Mouse (Mus musculus) forebrain, embryonic 11.5 days (tissue): ENCODE results near the gene Nfatc2ip. TPM values are rescaled to one million over a fixed set of nuclear protein-coding genes. Genes with fewer than 3 reads are reported as not detected.
"Not testable (repeated sequence)": the region's sequence is repeated elsewhere in the genome, so short reads cannot be mapped to it uniquely, and the experiment has no call there.

Source experiments
- ATAC-seq: fragments of 200-750 bp; cut with Nextera tagmentation; replicated peaks from 2 replicates; pipeline ENCODE4 v1.8.0; 2017; ENCODE audit warnings: moderate TSS enrichment; ENCODE audit not compliant: low FRiP score
- DNase-seq: peaks from one replicate; pipeline ENCODE4 v3.0.0-alpha.2; 2017; ENCODE audit warnings: low spot score
- H3K27ac ChIP-seq: fragments of 300-500 bp; sonication (generic); 2 replicates; pipeline ENCODE4 v1.5.1; 2014; ENCODE audit warnings: low read depth, low read length
- H3K27me3 ChIP-seq: fragments of 300-500 bp; sonication (generic); 2 replicates; pipeline ENCODE4 v1.6.1; 2014; ENCODE audit warnings: mild to moderate bottlenecking, low read length, mixed read lengths; ENCODE audit not compliant: control insufficient read depth, insufficient read depth
- H3K36me3 ChIP-seq: fragments of 300-500 bp; sonication (generic); 2 replicates; pipeline ENCODE4 v1.6.1; 2014; ENCODE audit warnings: mild to moderate bottlenecking, low read length, moderate library complexity, mixed read lengths; ENCODE audit not compliant: control insufficient read depth, insufficient read depth
- H3K4me1 ChIP-seq: fragments of 300-500 bp; sonication (generic); replicated peaks from 2 replicates; pipeline ENCODE4 v1.6.1; 2014; ENCODE audit warnings: low read length, mixed read lengths; ENCODE audit not compliant: control insufficient read depth, insufficient read depth
- H3K4me2 ChIP-seq: fragments of 300-500 bp; sonication (generic); 2 replicates; pipeline ENCODE4 v1.6.1; 2014; ENCODE audit warnings: low read depth, mild to moderate bottlenecking, low read length, moderate library complexity, mixed read lengths; ENCODE audit not compliant: severe bottlenecking
- H3K4me3 ChIP-seq: fragments of 300-500 bp; sonication (generic); 2 replicates; pipeline ENCODE4 v1.5.1; 2014; ENCODE audit warnings: low read depth, low read length
- H3K9ac ChIP-seq: fragments of 300-500 bp; sonication (generic); 2 replicates; pipeline ENCODE4 v1.6.1; 2014; ENCODE audit warnings: low read length
- H3K9me3 ChIP-seq: fragments of 300-500 bp; sonication (generic); 2 replicates; pipeline ENCODE4 v1.6.1; 2016; ENCODE audit warnings: low read length, mixed read lengths; ENCODE audit not compliant: control insufficient read depth
- WGBS: fragments of 180-500 bp; shearing (Covaris S2); extraction: QIAGEN DNeasy Blood & Tissue Kit; methylation state at CpG from one replicate; pipeline ENCODE4 v1.1.7; 2014; 5-methylcytosine and 5-hydroxymethylcytosine counted together
- polyA plus RNA-seq: library from polyadenylated mRNA; unstranded; fragments of >200 nt; fragmentation: Nextera tagmentation; extraction: Ambion mirVana; gene quantifications from 2 replicates; pipeline ENCODE4 v1.2.1, GENCODE M21; 2014

Nfatc2ip gene
- polyA plus RNA-seq, 1 experiment from 2014 or later: 3.6 TPM

- H3K9me3 ChIP-seq: no peaks in the 10 kb centered on the region
- DNase-seq: no peak
- H3K4me3 ChIP-seq: no peak overlapping the region
- ATAC-seq: no peak
- WGBS: 78% methylated on average over 3 of the region's 3 CpGs
- H3K4me2 ChIP-seq: no peak overlapping the region
- H3K36me3 ChIP-seq: no peaks in the 10 kb centered on the region
- no peaks in the 10 kb centered on the region for H3K27me3 ChIP-seq
- H3K9ac ChIP-seq: no peak overlapping the region
- H3K27ac ChIP-seq: no peak overlapping the region
- peaks cover 2% of the 10 kb centered on the region; the same call in 1 of the 2 replicates for H3K4me1 ChIP-seq
Observed at GRCm38 (mm10) chr7:126418496-126418895, 22.0 kb upstream of the Nfatc2ip start.

- Histone ChIP-seq H3K27ac (peak overlapping the region; percentile 18; the same call in 1 of the 2 replicates), H3K4me3 (no peak overlapping the region), H3K4me1 (peaks cover 2% of the 10 kb centered on the region; the same call in 1 of the 2 replicates), H3K9me3 (no peaks in the 10 kb centered on the region), H3K9ac (no peak overlapping the region), H3K4me2 (no peak overlapping the region), H3K36me3 (no peaks in the 10 kb centered on the region), H3K27me3 (no peaks in the 10 kb centered on the region)
- ATAC-seq: no peak
- DNase-seq: no peak
- 69% methylated on average over 4 of the region's 4 CpGs for WGBS
Observed at GRCm38 (mm10) chr7:126417606-126418005, 21.1 kb upstream of the Nfatc2ip start.

- Histone ChIP-seq H3K27ac (peak overlapping the region; percentile 25; the same call in 1 of the 2 replicates), H3K27me3 (no peaks in the 10 kb centered on the region), H3K4me3 (no peak overlapping the region), H3K9ac (no peak overlapping the region), H3K36me3 (no peaks in the 10 kb centered on the region), H3K9me3 (no peaks in the 10 kb centered on the region), H3K4me1 (peaks cover 2% of the 10 kb centered on the region; the same call in 1 of the 2 replicates), H3K4me2 (no peak overlapping the region)
- 5% methylated on average over 8 of the region's 8 CpGs for WGBS
- ATAC-seq (peak; percentile 49; the same call in 1 of the 2 replicates), DNase-seq (peak; percentile 64)
Observed at GRCm38 (mm10) chr7:126417045-126417444, 20.5 kb upstream of the Nfatc2ip start.

DNA sequence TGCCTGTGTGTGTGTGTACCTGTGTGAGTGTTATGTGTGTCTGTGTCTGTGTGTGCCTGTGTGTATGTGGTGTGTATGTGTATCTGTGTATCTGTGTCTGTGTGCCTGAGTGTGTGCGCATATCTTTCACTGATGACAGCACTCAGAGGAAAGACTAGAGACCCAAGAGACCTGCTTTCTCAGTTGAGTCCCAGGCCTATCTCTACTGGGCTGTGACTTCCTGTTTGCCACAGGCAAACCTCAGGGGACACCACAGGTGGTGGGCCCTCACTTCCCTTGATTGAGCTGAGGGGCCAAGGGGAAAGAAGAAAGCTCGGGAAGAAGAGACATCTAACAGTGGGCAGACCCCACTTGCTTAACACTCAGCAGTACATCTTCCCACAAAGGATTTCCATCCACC lies 20.1 kb upstream of the Nfatc2ip start:
- Histone ChIP-seq H3K36me3 (no peaks in the 10 kb centered on the region), H3K4me2 (no peak overlapping the region), H3K9ac (no peak overlapping the region), H3K9me3 (no peaks in the 10 kb centered on the region), H3K4me1 (peaks cover 2% of the 10 kb centered on the region; the same call in 1 of the 2 replicates), H3K27me3 (no peaks in the 10 kb centered on the region), H3K4me3 (no peak overlapping the region), H3K27ac (peak overlapping the region; percentile 25; the same call in 1 of the 2 replicates)
- DNase-seq (no peak), ATAC-seq (no peak)
- WGBS: 52% methylated on average over 2 of the region's 2 CpGs

- H3K27me3 ChIP-seq: no peaks in the 10 kb centered on the region
- no peak within 1 kb of the TSS for H3K4me2 ChIP-seq
- no peaks in the 10 kb centered on the region for H3K9me3 ChIP-seq
- H3K9ac ChIP-seq: no peak within 1 kb of the TSS
- 89% methylated on average over 6 of the region's 6 CpGs for WGBS
- no peak within 1 kb of the TSS for H3K27ac ChIP-seq
- H3K4me3 ChIP-seq: no peak within 1 kb of the TSS
- peaks cover 2% of the 10 kb centered on the region; the same call in 1 of the 2 replicates for H3K4me1 ChIP-seq
- ATAC-seq (no peak), DNase-seq (no peak)
- no peaks in the 10 kb centered on the region for H3K36me3 ChIP-seq
Observed at GRCm38 (mm10) chr7:126414725-126415124, 18.2 kb upstream of the Nfatc2ip start, which contains the start of gene Cd19. Gene Cd19 (minus strand): TSS chr7:126414889.

- no peaks in the 10 kb centered on the region for H3K27me3 ChIP-seq
- H3K9ac ChIP-seq: no peak overlapping the region
- H3K9me3 ChIP-seq: no peaks in the 10 kb centered on the region
- WGBS: 86% methylated on average over 4 of the region's 4 CpGs
- ATAC-seq: no peak
- H3K27ac ChIP-seq: no peak overlapping the region
- H3K36me3 ChIP-seq: no peaks in the 10 kb centered on the region
- no peak overlapping the region for H3K4me3 ChIP-seq
- no peak overlapping the region for H3K4me2 ChIP-seq
- no peaks in the 10 kb centered on the region for H3K4me1 ChIP-seq
- no peak for DNase-seq
Observed at GRCm38 (mm10) chr7:126411061-126411460, 14.5 kb upstream of the Nfatc2ip start.

- no peaks in the 10 kb centered on the region for H3K9me3 ChIP-seq
- no peak for DNase-seq
- no peaks in the 10 kb centered on the region for H3K4me1 ChIP-seq
- H3K9ac ChIP-seq: no peak overlapping the region
- H3K27ac ChIP-seq: no peak overlapping the region
- 83% methylated on average over 2 of the region's 2 CpGs for WGBS
- no peaks in the 10 kb centered on the region for H3K36me3 ChIP-seq
- H3K27me3 ChIP-seq: no peaks in the 10 kb centered on the region
- no peak overlapping the region for H3K4me3 ChIP-seq
- no peak for ATAC-seq
- no peak overlapping the region for H3K4me2 ChIP-seq
Observed at GRCm38 (mm10) chr7:126408686-126409085, 12.1 kb upstream of the Nfatc2ip start.

DNA sequence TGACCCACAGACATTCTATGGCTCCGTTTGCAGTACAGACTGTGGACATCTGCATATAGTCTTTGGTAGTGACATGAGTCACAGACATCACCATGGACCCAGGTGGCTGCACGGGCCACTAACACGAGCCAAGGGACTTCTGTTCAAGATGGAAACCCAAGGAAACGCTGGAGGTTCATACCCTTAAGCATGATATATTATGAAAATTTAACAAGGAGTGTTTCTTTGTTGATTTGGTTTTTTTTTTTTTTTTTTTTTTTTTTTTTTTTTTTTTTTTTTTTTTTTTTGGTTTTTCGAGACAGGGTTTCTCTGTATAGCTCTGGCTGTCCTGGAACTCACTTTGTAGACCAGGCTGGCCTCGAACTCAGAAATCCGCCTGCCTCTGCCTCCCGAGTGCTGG lies 6.0 kb upstream of the Nfatc2ip start:
- H3K36me3 ChIP-seq, H3K9ac ChIP-seq, H3K9me3 ChIP-seq, H3K4me2 ChIP-seq, DNase-seq, H3K27ac ChIP-seq, H3K4me3 ChIP-seq, H3K4me1 ChIP-seq, ATAC-seq, H3K27me3 ChIP-seq: not testable (repeated sequence)
- WGBS: 74% methylated on average over 7 of the region's 8 CpGs

- Histone ChIP-seq H3K4me3 (no peak overlapping the region), H3K4me1 (0 out of 2 replicates have a peak, but pooled peaks cover 3% of the 10 kb centered on the region), H3K9ac (no peak overlapping the region), H3K36me3 (no peaks in the 10 kb centered on the region), H3K27me3 (no peaks in the 10 kb centered on the region), H3K4me2 (no peak overlapping the region), H3K9me3 (no peaks in the 10 kb centered on the region), H3K27ac (no peak overlapping the region)
- ATAC-seq: no peak
- WGBS: 12% methylated on average over 5 of the region's 5 CpGs
- DNase-seq: peak; percentile 89
Observed at GRCm38 (mm10) chr7:126399548-126399947, 3.0 kb upstream of the Nfatc2ip start.
